Mouse (Mus musculus) C2C12 (cell line): ENCODE results near the gene Tst.

ENCODE experiments used
- CTCF ChIP-seq: IDR thresholded peaks from one replicate; pipeline ENCODE4 v1.5.1; 2011; ENCODE audit not compliant: control insufficient read depth, insufficient read depth, insufficient read length
- MYOG ChIP-seq: IDR thresholded peaks from one replicate; pipeline ENCODE4 v1.6.1; 2011; ENCODE audit not compliant: control insufficient read depth, insufficient read length; ENCODE audit errors: extremely low read depth

GRCm38 (mm10) chr15:78368926-78369346, 36.8 kb downstream of the Tst start:
- TF ChIP-seq CTCF (peak; percentile 84), MYOG (no peak)
